Mouse (Mus musculus) testis, adult 2 months (tissue): ENCODE results near the gene Ager.

Source experiments
- CTCF ChIP-seq: fragments of 200-500 bp; IDR thresholded peaks from 2 replicates; pipeline ENCODE4 v1.5.1; 2012; ENCODE audit warnings: low read depth, mild to moderate bottlenecking, inconsistent platforms, low read length, moderate library complexity; ENCODE audit not compliant: control insufficient read depth, insufficient read depth, insufficient replicate concordance
- POLR2A ChIP-seq: fragments of 200-500 bp; IDR thresholded peaks from 2 replicates; pipeline ENCODE4 v1.6.1; 2012; ENCODE audit warnings: low read depth, mild to moderate bottlenecking, inconsistent platforms, low read length, moderate library complexity; ENCODE audit not compliant: control insufficient read depth

DNA sequence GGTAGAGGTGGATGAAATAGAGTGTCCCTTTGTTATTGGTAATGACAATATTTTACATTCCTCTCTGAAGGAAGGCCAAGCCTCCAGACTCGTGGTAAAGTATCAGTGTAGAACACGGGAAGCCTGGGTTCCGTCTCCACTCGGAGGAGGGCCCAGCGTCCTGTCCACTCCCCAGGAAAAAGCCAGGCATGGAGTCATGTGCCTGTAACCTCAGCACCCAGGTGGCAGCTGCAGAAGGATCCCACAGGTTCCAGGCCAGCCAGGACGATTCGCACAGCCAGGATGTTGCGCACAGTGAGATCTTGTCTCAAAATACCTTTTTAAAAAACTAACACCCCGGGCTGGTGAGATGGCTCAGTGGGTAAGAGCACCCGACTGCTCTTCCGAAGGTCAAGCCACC lies 34.3 kb upstream of the Ager start:
- no peak for TF ChIP-seq POLR2A
- TF ChIP-seq CTCF, result no peak
